Mouse (Mus musculus) kidney, embryonic 15.5 days (tissue): ENCODE results near the gene Havcr2. TPM values are rescaled to one million over a fixed set of nuclear protein-coding genes. Genes with fewer than 3 reads are reported as not detected.
"Not testable (repeated sequence)": the region's sequence is repeated elsewhere in the genome, so short reads cannot be mapped to it uniquely, and the experiment has no call there.

Source experiments
- ATAC-seq: fragments of 200-750 bp; cut with Nextera tagmentation; replicated peaks from 2 replicates; pipeline ENCODE4 v1.8.0; 2017; ENCODE audit warnings: moderate TSS enrichment; ENCODE audit not compliant: low FRiP score
- H3K27ac ChIP-seq: fragments of 300-500 bp; sonication (generic); 2 replicates; pipeline ENCODE4 v1.5.1; 2015; ENCODE audit warnings: mild to moderate bottlenecking, inconsistent platforms
- H3K27me3 ChIP-seq: fragments of 300-500 bp; sonication (generic); 2 replicates; pipeline ENCODE4 v1.6.1; 2015; ENCODE audit warnings: inconsistent platforms
- H3K36me3 ChIP-seq: fragments of 300-500 bp; sonication (generic); 2 replicates; pipeline ENCODE4 v1.6.1; 2015; ENCODE audit warnings: inconsistent platforms
- H3K4me1 ChIP-seq: fragments of 300-500 bp; sonication (generic); 2 replicates; pipeline ENCODE4 v1.6.1; 2015; ENCODE audit warnings: inconsistent platforms
- H3K4me2 ChIP-seq: fragments of 300-500 bp; sonication (generic); 2 replicates; pipeline ENCODE4 v1.6.1; 2015; ENCODE audit warnings: moderate library complexity, mild to moderate bottlenecking, inconsistent platforms
- H3K4me3 ChIP-seq: fragments of 300-500 bp; sonication (generic); replicated peaks from 2 replicates; pipeline ENCODE4 v1.5.1; 2015; ENCODE audit warnings: mild to moderate bottlenecking, inconsistent platforms
- H3K9ac ChIP-seq: fragments of 300-500 bp; sonication (generic); 2 replicates; pipeline ENCODE4 v1.6.1; 2015; ENCODE audit warnings: mild to moderate bottlenecking, inconsistent platforms
- H3K9me3 ChIP-seq: fragments of 300-500 bp; sonication (generic); replicated peaks from 2 replicates; pipeline ENCODE4 v1.6.1; 2016; ENCODE audit warnings: inconsistent platforms
- WGBS: fragments of 180-500 bp; shearing (Covaris S2); methylation state at CpG from one replicate; pipeline ENCODE4 v1.1.7; 2015; ENCODE audit warnings: mixed read lengths; 5-methylcytosine and 5-hydroxymethylcytosine counted together
- polyA plus RNA-seq: library from polyadenylated mRNA; unstranded; fragments of >200 nt; fragmentation: Nextera tagmentation; extraction: Ambion mirVana; gene quantifications from 2 replicates; pipeline ENCODE4 v1.2.1, GENCODE M21; 2015

Gene Havcr2
- polyA plus RNA-seq, 1 experiment from 2014 or later: 0.09 TPM

- no peak overlapping the region for H3K9ac ChIP-seq
- H3K4me3 ChIP-seq: no peak overlapping the region
- no peak for ATAC-seq
- H3K27me3 ChIP-seq: no peaks in the 10 kb centered on the region
- no peaks in the 10 kb centered on the region for H3K4me1 ChIP-seq
- H3K27ac ChIP-seq: no peak overlapping the region
- H3K4me2 ChIP-seq: no peak overlapping the region
- H3K36me3 ChIP-seq: no peaks in the 10 kb centered on the region
- 89% methylated on average over 4 of the region's 4 CpGs for WGBS
- H3K9me3 ChIP-seq: no peaks in the 10 kb centered on the region
Measured at GRCm38 (mm10) chr11:46474220-46474619, 19.5 kb downstream of the Havcr2 start.

- Histone ChIP-seq H3K27ac (no peak overlapping the region), H3K4me1 (no peaks in the 10 kb centered on the region), H3K36me3 (no peaks in the 10 kb centered on the region), H3K27me3 (no peaks in the 10 kb centered on the region), H3K9ac (no peak overlapping the region), H3K4me3 (no peak overlapping the region), H3K4me2 (no peak overlapping the region), H3K9me3 (no peaks in the 10 kb centered on the region; the same call in 1 of the 2 replicates)
- no peak for ATAC-seq
- 80% methylated on average over 9 of the region's 9 CpGs for WGBS
Measured at GRCm38 (mm10) chr11:46479311-46479710, 24.6 kb downstream of the Havcr2 start.

- H3K4me3 ChIP-seq: no peak overlapping the region
- WGBS: 62% methylated on average over 7 of the region's 7 CpGs
- H3K36me3 ChIP-seq: no peaks in the 10 kb centered on the region
- H3K9ac ChIP-seq: no peak overlapping the region
- no peak overlapping the region for H3K4me2 ChIP-seq
- ATAC-seq: no peak
- no peak overlapping the region for H3K27ac ChIP-seq
- H3K4me1 ChIP-seq: no peaks in the 10 kb centered on the region
- H3K27me3 ChIP-seq: no peaks in the 10 kb centered on the region
- no peaks in the 10 kb centered on the region; the same call in 1 of the 2 replicates for H3K9me3 ChIP-seq
Measured at GRCm38 (mm10) chr11:46480517-46480916, 25.8 kb downstream of the Havcr2 start.

GRCm38 (mm10) chr11:46488231-46488630 lies 33.5 kb downstream of the Havcr2 start:
- Histone ChIP-seq H3K4me1 (no peaks in the 10 kb centered on the region), H3K9ac (no peak overlapping the region), H3K27me3 (no peaks in the 10 kb centered on the region), H3K9me3 (no peaks in the 10 kb centered on the region), H3K36me3 (no peaks in the 10 kb centered on the region), H3K4me3 (no peak overlapping the region), H3K4me2 (no peak overlapping the region), H3K27ac (no peak overlapping the region)
- ATAC-seq: no peak
- 32% methylated on average over 1 of the region's 1 CpGs for WGBS

- Histone ChIP-seq H3K4me3 (no peak overlapping the region), H3K27me3 (no peaks in the 10 kb centered on the region), H3K9ac (no peak overlapping the region), H3K9me3 (no peaks in the 10 kb centered on the region), H3K4me2 (no peak overlapping the region), H3K4me1 (no peaks in the 10 kb centered on the region), H3K27ac (no peak overlapping the region), H3K36me3 (no peaks in the 10 kb centered on the region)
- WGBS: 82% methylated on average over 2 of the region's 2 CpGs
- ATAC-seq: no peak
Measured at GRCm38 (mm10) chr11:46488650-46489049, 33.9 kb downstream of the Havcr2 start.

- Histone ChIP-seq H3K27me3 (no peaks in the 10 kb centered on the region), H3K27ac (no peak overlapping the region), H3K36me3 (no peaks in the 10 kb centered on the region), H3K9me3 (no peaks in the 10 kb centered on the region), H3K4me1 (no peaks in the 10 kb centered on the region), H3K4me2 (no peak overlapping the region), H3K9ac (no peak overlapping the region), H3K4me3 (no peak overlapping the region)
- no peak for ATAC-seq
- 69% methylated on average over 3 of the region's 3 CpGs for WGBS
Measured at GRCm38 (mm10) chr11:46507146-46507545, 52.4 kb downstream of the Havcr2 start.

- Histone ChIP-seq H3K36me3 (no peaks in the 10 kb centered on the region), H3K27ac (no peak overlapping the region), H3K4me1 (no peaks in the 10 kb centered on the region), H3K27me3 (no peaks in the 10 kb centered on the region), H3K4me2 (no peak overlapping the region), H3K9me3 (no peaks in the 10 kb centered on the region), H3K9ac (no peak overlapping the region), H3K4me3 (no peak overlapping the region)
- no peak for ATAC-seq
- WGBS: 96% methylated on average over 5 of the region's 5 CpGs
Measured at GRCm38 (mm10) chr11:46509900-46510299, 55.2 kb downstream of the Havcr2 start.

GRCm38 (mm10) chr11:46521341-46521740 lies 66.6 kb downstream of the Havcr2 start:
- not testable (repeated sequence) for H3K27ac ChIP-seq, H3K36me3 ChIP-seq, ATAC-seq, H3K4me3 ChIP-seq, H3K9me3 ChIP-seq, H3K4me2 ChIP-seq, H3K4me1 ChIP-seq, H3K9ac ChIP-seq, H3K27me3 ChIP-seq
- WGBS: 84% methylated on average over 5 of the region's 5 CpGs

GRCm38 (mm10) chr11:46522719-46523118 lies 68.0 kb downstream of the Havcr2 start:
- Histone ChIP-seq H3K9me3 (no peaks in the 10 kb centered on the region), H3K27me3 (no peaks in the 10 kb centered on the region), H3K4me1 (no peaks in the 10 kb centered on the region), H3K4me3 (no peak overlapping the region), H3K36me3 (no peaks in the 10 kb centered on the region), H3K9ac (no peak overlapping the region), H3K4me2 (no peak overlapping the region), H3K27ac (no peak overlapping the region)
- whole genome bisulfite sequencing: 78% methylated on average over 3 of the region's 3 CpGs
- ATAC-seq: no peak

- no peak for ATAC-seq
- Histone ChIP-seq H3K4me1 (no peaks in the 10 kb centered on the region), H3K9ac (no peak within 1 kb of the TSS), H3K9me3 (no peaks in the 10 kb centered on the region), H3K36me3 (no peaks in the 10 kb centered on the region), H3K27me3 (no peaks in the 10 kb centered on the region), H3K4me2 (no peak within 1 kb of the TSS), H3K4me3 (no peak within 1 kb of the TSS), H3K27ac (no peak within 1 kb of the TSS)
- 86% methylated on average over 2 of the region's 2 CpGs for WGBS
Measured at GRCm38 (mm10) chr11:46523912-46524311, 69.2 kb downstream of the Havcr2 start, which contains the start of gene Gm12169. Gene Gm12169, plus strand, starts transcription at chr11:46524212.

GRCm38 (mm10) chr11:46530149-46530548 lies 75.4 kb downstream of the Havcr2 start:
- no peak overlapping the region for H3K4me2 ChIP-seq
- WGBS: 68% methylated on average over 4 of the region's 4 CpGs
- H3K9me3 ChIP-seq: no peaks in the 10 kb centered on the region
- H3K36me3 ChIP-seq: no peaks in the 10 kb centered on the region
- H3K27me3 ChIP-seq: no peaks in the 10 kb centered on the region
- H3K9ac ChIP-seq: no peak overlapping the region
- no peaks in the 10 kb centered on the region for H3K4me1 ChIP-seq
- ATAC-seq: no peak
- no peak overlapping the region for H3K4me3 ChIP-seq
- H3K27ac ChIP-seq: no peak overlapping the region
